Comparison of ENCODE assay signal across 11 mouse cellular contexts in the genomic region with DNA sequence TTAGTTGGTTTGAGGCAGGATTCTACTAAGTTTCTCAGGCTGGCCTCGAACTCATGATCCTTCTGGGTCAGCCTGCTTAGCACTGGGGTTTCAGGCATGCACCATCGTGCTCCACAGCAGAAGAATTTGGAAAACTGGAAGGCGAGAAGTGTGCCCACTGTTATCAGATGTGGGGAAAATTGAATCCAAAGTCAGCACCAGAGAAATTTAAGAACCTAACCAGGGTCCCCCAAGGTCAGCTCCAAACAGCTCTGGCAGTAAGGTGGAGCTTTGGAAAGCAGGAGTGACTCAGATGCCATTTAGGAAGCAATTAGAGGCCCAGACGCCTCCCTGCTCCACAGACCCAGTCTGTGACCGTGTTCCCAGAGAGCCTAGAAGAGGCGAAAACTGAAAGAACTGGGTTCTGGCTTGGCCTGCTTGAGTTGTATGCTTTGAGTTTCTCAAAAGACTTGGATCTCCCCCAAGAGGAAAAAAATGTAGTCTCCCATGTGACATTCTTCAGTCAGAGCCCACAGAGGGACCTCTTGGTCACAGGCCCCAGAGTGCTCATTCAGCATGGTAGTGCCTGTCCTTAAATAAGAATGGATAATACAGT. TPM values are rescaled to one million over a fixed set of nuclear protein-coding genes. Genes with fewer than 3 reads are reported as not detected.
DNase-seq lines count a peak whose midpoint lies in the region; ATAC-seq and TF ChIP-seq lines count a peak whose summit lies in the region.
"Had no signal": no experiment of that assay in that cellular context is flagged by ENCODE, and none has a peak within 500 bp of the region (broad histone marks: within the 10 kb centered on the region; RNA-seq: fewer than 3 reads in every experiment).

No protein-coding gene starts in this region.

- 64% methylated on average over 6 of the region's 6 CpGs for WGBS in limb, embryonic 15.5 days
- 72% methylated on average over 6 of the region's 6 CpGs for WGBS in limb, embryonic 10.5 days
- 70% methylated on average over 6 of the region's 6 CpGs for WGBS in lung, embryonic 14.5 days
- WGBS in stomach, embryonic 16.5 days: 72% methylated on average over 6 of the region's 6 CpGs

- H3K4me1 ChIP-seq in limb, embryonic 15.5 days: peaks cover 14% of the 10 kb centered on the region; the same call in 1 of the 2 replicates
- H3K4me1 ChIP-seq in limb, embryonic 10.5 days: peaks cover 21% of the 10 kb centered on the region
- H3K4me1 ChIP-seq in lung, embryonic 14.5 days (ENCODE audit: insufficient read depth): no peaks in the 10 kb centered on the region
- H3K4me1 ChIP-seq in stomach, embryonic 16.5 days (ENCODE audit: control insufficient read depth, insufficient read depth, low read length): peaks cover 18% of the 10 kb centered on the region

- H3K4me3 ChIP-seq in limb, embryonic 15.5 days: no peak overlapping the region
- no peak overlapping the region for H3K4me3 ChIP-seq in limb, embryonic 10.5 days
- H3K4me3 ChIP-seq in lung, embryonic 14.5 days (ENCODE audit: low read depth, low read length): no peak overlapping the region
- H3K4me3 ChIP-seq in stomach, embryonic 16.5 days (replicated peaks; ENCODE audit: low read length): no peak overlapping the region
- H3K4me3 ChIP-seq: forebrain, embryonic 15.5 days had no signal

- no peak overlapping the region for H3K9ac ChIP-seq in limb, embryonic 15.5 days
- no peak overlapping the region for H3K9ac ChIP-seq in lung, embryonic 14.5 days
- no peak overlapping the region for H3K9ac ChIP-seq in stomach, embryonic 16.5 days (ENCODE audit: low read length)
- H3K9ac ChIP-seq: forebrain, embryonic 15.5 days had no signal

- 0 out of 2 replicates have a peak overlapping the region, but pooled peaks have one; percentile 22 for H3K27ac ChIP-seq in limb, embryonic 15.5 days
- H3K27ac ChIP-seq in limb, embryonic 10.5 days: no peak overlapping the region
- H3K27ac ChIP-seq in lung, embryonic 14.5 days (ENCODE audit: low read depth): no peak overlapping the region
- H3K27ac ChIP-seq in stomach, embryonic 16.5 days (ENCODE audit: low read length): peak overlapping the region; percentile 50
- H3K27ac ChIP-seq: forebrain, embryonic 15.5 days had no signal

- no peaks in the 10 kb centered on the region for H3K27me3 ChIP-seq in limb, embryonic 15.5 days
- no peaks in the 10 kb centered on the region for H3K27me3 ChIP-seq in limb, embryonic 10.5 days (ENCODE audit: low read depth, poor library complexity, severe bottlenecking)
- H3K27me3 ChIP-seq in lung, embryonic 14.5 days (ENCODE audit: insufficient read depth, low read length): no peaks in the 10 kb centered on the region
- H3K27me3 ChIP-seq in stomach, embryonic 16.5 days (ENCODE audit: control insufficient read depth, insufficient read depth, low read length): no peaks in the 10 kb centered on the region
- H3K27me3 ChIP-seq: forebrain, embryonic 15.5 days had no signal

- DNase-seq in adrenal gland, postnatal 10 days: peak; percentile 35
- DNase-seq in adrenal gland, adult 18-20 months (ENCODE audit: low spot score in 2 of 2): no peak
- DNase-seq in limb, embryonic 10.5 days (ENCODE audit: low spot score): no peak
- peak; percentile 50 for DNase-seq in lung, embryonic 14.5 days
- DNase-seq in natural killer cell, adult 2 months (ENCODE audit: low spot score in 2 of 2): no peak
- no peak for DNase-seq in layer of hippocampus, postnatal 14 days (ENCODE audit: low spot score in 2 of 2)
- DNase-seq: cerebellum, adult 8-10 months had no signal

- no peaks in the 10 kb centered on the region for H3K9me3 ChIP-seq in limb, embryonic 15.5 days
- H3K9me3 ChIP-seq in limb, embryonic 10.5 days (replicated peaks): no peaks in the 10 kb centered on the region
- no peaks in the 10 kb centered on the region for H3K9me3 ChIP-seq in lung, embryonic 14.5 days (ENCODE audit: low read depth, low read length)
- H3K9me3 ChIP-seq in stomach, embryonic 16.5 days (replicated peaks; ENCODE audit: control insufficient read depth, low read length): no peaks in the 10 kb centered on the region
- H3K9me3 ChIP-seq: forebrain, embryonic 15.5 days had no signal

- H3K36me3 ChIP-seq in limb, embryonic 15.5 days: no peaks in the 10 kb centered on the region
- no peaks in the 10 kb centered on the region for H3K36me3 ChIP-seq in limb, embryonic 10.5 days
- H3K36me3 ChIP-seq in lung, embryonic 14.5 days (ENCODE audit: insufficient read depth): no peaks in the 10 kb centered on the region
- H3K36me3 ChIP-seq in stomach, embryonic 16.5 days (ENCODE audit: control insufficient read depth, insufficient read depth, low read length): no peaks in the 10 kb centered on the region
- H3K36me3 ChIP-seq: forebrain, embryonic 15.5 days had no signal

- no peak for TF ChIP-seq CTCF in lung, embryonic 14.5 days (IDR thresholded peaks at IDR 0.05; ENCODE audit: low read depth)

- no peak for ATAC-seq in limb, embryonic 15.5 days (ENCODE audit: insufficient number of reproducible peaks, low FRiP score, low TSS enrichment, low read depth)
- ATAC-seq in lung, embryonic 14.5 days (ENCODE audit: insufficient read depth): 0 out of 2 replicates have a peak, but pooled peaks have one; percentile 24
- no peak for ATAC-seq in stomach, embryonic 16.5 days (ENCODE audit: insufficient read depth, low FRiP score)
- ATAC-seq: forebrain, embryonic 15.5 days; intestine, postnatal 0 days had no signal

- no peak overlapping the region for H3K4me2 ChIP-seq in limb, embryonic 15.5 days
- H3K4me2 ChIP-seq in lung, embryonic 14.5 days: no peak overlapping the region
- no peak overlapping the region for H3K4me2 ChIP-seq in stomach, embryonic 16.5 days (ENCODE audit: low read depth, low read length)
- H3K4me2 ChIP-seq: forebrain, embryonic 15.5 days had no signal

RNA-seq across cellular contexts. Expression of gene Med4, which starts 59.8 kb away (rescaled TPM):
- total RNA-seq in adrenal gland, postnatal 10 days (2021): 10 to 100 TPM; 25.1 to 32.8 TPM
- 10 to 100 TPM; 22.0 to 22.8 TPM for total RNA-seq in adrenal gland, adult 18-20 months (2021)
- 78.4 and 86.2 TPM in 2 replicates for polyA plus RNA-seq in limb, embryonic 15.5 days (2015; fragmentation: Nextera tagmentation; extraction: Ambion mirVana)
- 120 and 123 TPM in 2 replicates for polyA plus RNA-seq in limb, embryonic 10.5 days (2016; fragmentation: Nextera tagmentation; extraction: Ambion mirVana)
- 91.8 and 97.9 TPM in 2 replicates for polyA plus RNA-seq in lung, embryonic 14.5 days (2014; fragmentation: Nextera tagmentation; extraction: Ambion mirVana)
- 68.3 and 68.6 TPM in 2 replicates for polyA plus RNA-seq in stomach, embryonic 16.5 days (2015; fragmentation: Nextera tagmentation; extraction: Ambion mirVana)
- 10 to 100 TPM; 29.5 to 31.3 TPM for total RNA-seq in layer of hippocampus, postnatal 14 days (2021)

Comparison
In these comparisons a context has a peak if more than half of its experiments do, and no peak if none do; other contexts are left out.
1. DNase-seq: peak in adrenal gland, postnatal 10 days (single experiment) and lung, embryonic 14.5 days (single experiment); none in adrenal gland, adult 18-20 months (0 of 2), limb, embryonic 10.5 days (single experiment), natural killer cell, adult 2 months (0 of 2) and layer of hippocampus, postnatal 14 days (0 of 2).
2. H3K27ac ChIP-seq: peak in limb, embryonic 15.5 days (single experiment) and stomach, embryonic 16.5 days (single experiment); none in limb, embryonic 10.5 days (single experiment) and lung, embryonic 14.5 days (single experiment).